Mouse (Mus musculus): ENCODE results near the gene A230050P20Rik.

DNA sequence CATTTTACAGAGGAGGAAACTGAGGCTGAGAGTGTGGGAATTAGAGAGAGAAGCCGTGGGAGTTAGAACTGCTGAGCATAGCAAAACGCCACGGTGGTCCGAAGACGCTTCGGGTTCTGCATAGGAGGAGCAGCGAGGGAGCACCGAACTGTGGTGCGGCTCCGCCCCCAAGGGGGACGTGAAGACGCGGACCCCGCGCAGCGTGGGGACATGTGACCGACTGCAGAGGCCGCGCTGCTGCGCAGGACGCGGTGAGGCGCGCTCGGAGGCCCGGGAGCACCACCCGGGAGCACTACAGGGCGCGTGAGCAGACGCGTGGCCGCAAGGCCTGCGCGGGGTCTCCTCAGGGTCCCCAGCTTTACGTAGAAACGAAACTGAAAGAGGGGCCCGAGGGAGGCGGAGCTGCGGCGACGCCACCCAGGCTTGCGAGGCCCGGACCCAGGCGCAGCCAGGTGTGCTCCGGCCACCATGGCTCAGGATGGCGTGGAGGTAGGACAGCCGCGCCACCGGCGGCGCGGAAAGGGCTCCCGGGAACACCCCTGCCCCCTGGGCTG is at the start of gene A230050P20Rik:
- no peak for TF ChIP-seq RAD21 (IDR thresholded peaks at IDR 0.05; ENCODE audit: low read depth, low read length)
- TF ChIP-seq MEF2A (IDR thresholded peaks at IDR 0.05; ENCODE audit: extremely low read depth, insufficient replicate concordance, low read depth, low read length, poor library complexity, severe bottlenecking) = no peak
- TF ChIP-seq CTCF (IDR thresholded peaks at IDR 0.05 in 2 of 3, conservative IDR thresholded peaks at IDR 0.05 in 1 of 3; ENCODE audit: control insufficient read depth in 1 of 3, insufficient read depth in 1 of 3, low read depth in 2 of 3, low read length in 3 of 3, poor library complexity in 1 of 3, severe bottlenecking in 1 of 3) = no peak
- TF ChIP-seq TBP (IDR thresholded peaks at IDR 0.05; ENCODE audit: low read depth, low read length) = peak; percentile 83
- peak in 1 of 2 experiments; percentile 82; a peak in 2 of 4 replicates for TF ChIP-seq POLR2A (IDR thresholded peaks at IDR 0.05; ENCODE audit: control insufficient read depth in 1 of 2, insufficient read depth in 1 of 2, low read depth in 1 of 2, low read length in 2 of 2, poor library complexity in 1 of 2)
- TF ChIP-seq SIN3A (IDR thresholded peaks at IDR 0.05; ENCODE audit: low read length) = no peak
- TF ChIP-seq MAZ (IDR thresholded peaks at IDR 0.05; ENCODE audit: low read depth, low read length) = no peak
- TF ChIP-seq EP300 (IDR thresholded peaks at IDR 0.05; ENCODE audit: low read depth in 1 of 2, low read length in 2 of 2) = no peak
